Mouse (Mus musculus) bone marrow macrophage, adult 2 months (primary cell): ENCODE measurements around the gene Ip6k2.

ENCODE experiments used
- CTCF ChIP-seq: IDR thresholded peaks from 2 replicates; pipeline ENCODE4 v1.5.1; 2012; ENCODE audit warnings: low read depth, mild to moderate bottlenecking, low read length, moderate library complexity
- POLR2A ChIP-seq: IDR thresholded peaks from 2 replicates; pipeline ENCODE4 v1.6.1; 2012; ENCODE audit warnings: mild to moderate bottlenecking, low read depth, low read length, borderline replicate concordance

GRCm38 (mm10) chr9:108819495-108819894 is 35.9 kb downstream of the Ip6k2 start:
- TF ChIP-seq CTCF (peak; percentile 77), POLR2A (no peak)
